Mouse (Mus musculus) erythroblast, embryonic 14.5 days (primary cell): ENCODE measurements around the gene Slc39a1.

ENCODE experiments used
- GATA1 ChIP-seq: IDR thresholded peaks from 2 replicates; pipeline ENCODE4 v1.6.1; 2012; ENCODE audit warnings: low read length, inconsistent platforms, mixed read lengths
- TAL1 ChIP-seq: IDR thresholded peaks from 3 replicates; pipeline ENCODE4 v1.6.1; 2012; ENCODE audit warnings: low read length, inconsistent platforms, mixed read lengths

DNA sequence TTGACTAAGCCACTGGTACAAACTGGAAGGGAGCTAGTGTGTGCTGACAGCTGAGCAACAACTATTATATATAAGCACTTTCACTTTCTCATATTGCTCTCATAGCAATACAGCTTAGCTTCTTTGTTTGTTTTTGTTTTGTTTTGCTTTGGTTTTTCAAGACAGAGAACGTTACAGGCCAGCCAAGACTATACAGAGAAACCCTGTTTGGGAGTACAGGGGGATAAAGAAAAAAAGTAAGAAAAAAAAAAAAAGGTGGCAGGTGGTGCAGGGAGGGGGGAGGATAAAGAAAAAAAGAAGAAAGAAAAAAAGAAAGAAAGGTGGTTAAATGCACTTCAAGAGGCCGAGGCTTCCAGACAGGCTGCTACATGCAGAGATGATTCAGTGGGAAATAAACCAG is 2.6 kb upstream of the Slc39a1 start:
- TF ChIP-seq TAL1 = no peak
- TF ChIP-seq GATA1 = no peak
